Mouse (Mus musculus) forebrain, embryonic 14.5 days (tissue): ENCODE data around the gene Syngr1. TPM values are rescaled to one million over a fixed set of nuclear protein-coding genes. Genes with fewer than 3 reads are reported as not detected.

Source experiments
- ATAC-seq: fragments of 200-750 bp; cut with Nextera tagmentation; 2 replicates; pipeline ENCODE4 v1.8.0; 2017; ENCODE audit warnings: mild to moderate bottlenecking, moderate library complexity
- DNase-seq: peaks from one replicate; pipeline ENCODE4 v3.0.0-alpha.2; 2015; ENCODE audit warnings: low spot score
- H3K27ac ChIP-seq: fragments of 300-500 bp; sonication (generic); 2 replicates; pipeline ENCODE4 v1.5.1; 2014; ENCODE audit warnings: low read depth, mild to moderate bottlenecking, control low read depth, low read length, moderate library complexity
- H3K27me3 ChIP-seq: fragments of 300-500 bp; sonication (generic); replicated peaks from 2 replicates; pipeline ENCODE4 v1.6.1; 2014; ENCODE audit warnings: low read length, control low read depth, mixed read lengths; ENCODE audit not compliant: control insufficient read depth, insufficient read depth
- H3K36me3 ChIP-seq: fragments of 300-500 bp; sonication (generic); 2 replicates; pipeline ENCODE4 v1.6.1; 2014; ENCODE audit warnings: low read length, control low read depth; ENCODE audit not compliant: control insufficient read depth, insufficient read depth
- H3K4me1 ChIP-seq: fragments of 300-500 bp; sonication (generic); 2 replicates; pipeline ENCODE4 v1.6.1; 2014; ENCODE audit warnings: antibody characterized with exemption, low read length, control low read depth; ENCODE audit not compliant: control insufficient read depth, insufficient read depth
- H3K4me2 ChIP-seq: fragments of 300-500 bp; sonication (generic); 2 replicates; pipeline ENCODE4 v1.6.1; 2014; ENCODE audit warnings: mild to moderate bottlenecking, control low read depth, low read length
- H3K4me3 ChIP-seq: fragments of 300-500 bp; sonication (generic); 2 replicates; pipeline ENCODE4 v1.5.1; 2014; ENCODE audit warnings: low read depth, low read length, control low read depth
- H3K9ac ChIP-seq: fragments of 300-500 bp; sonication (generic); 2 replicates; pipeline ENCODE4 v1.6.1; 2014; ENCODE audit warnings: mild to moderate bottlenecking, low read length, control low read depth, moderate library complexity
- H3K9me3 ChIP-seq: fragments of 300-500 bp; sonication (generic); replicated peaks from 2 replicates; pipeline ENCODE4 v1.6.1; 2016; ENCODE audit warnings: low read length, control low read depth, mixed read lengths; ENCODE audit not compliant: control insufficient read depth
- WGBS: fragments of 180-500 bp; shearing (Covaris S2); extraction: QIAGEN DNeasy Blood & Tissue Kit; methylation state at CpG from one replicate; pipeline ENCODE4 v1.1.7; 2014; 5-methylcytosine and 5-hydroxymethylcytosine counted together
- polyA plus RNA-seq: library from polyadenylated mRNA; unstranded; fragments of >200 nt; fragmentation: Nextera tagmentation; extraction: Ambion mirVana; gene quantifications from 2 replicates; pipeline ENCODE4 v1.2.1, GENCODE M21; 2014

Syngr1 gene
- polyA plus RNA-seq, 1 experiment from 2014 or later: 28.8 TPM

GRCm38 (mm10) chr15:80082661-80083275 is 8.4 kb upstream of the Syngr1 start:
- Histone ChIP-seq H3K27me3 (no peaks in the 10 kb centered on the region), H3K4me1 (peaks cover 12% of the 10 kb centered on the region), H3K4me3 (peak overlapping the region; percentile 64), H3K9me3 (no peaks in the 10 kb centered on the region), H3K9ac (peak overlapping the region; percentile 94), H3K4me2 (peak overlapping the region; percentile 80), H3K36me3 (peaks cover 44% of the 10 kb centered on the region), H3K27ac (peak overlapping the region; percentile 85)
- DNase-seq (no peak), ATAC-seq (no peak)
- under 1% methylated on average over 21 of the region's 21 CpGs for WGBS

- Histone ChIP-seq H3K4me2 (peak overlapping the region; percentile 80), H3K27me3 (no peaks in the 10 kb centered on the region), H3K4me3 (peak overlapping the region; percentile 64), H3K9me3 (no peaks in the 10 kb centered on the region), H3K27ac (peak overlapping the region; percentile 97), H3K36me3 (peaks cover 39% of the 10 kb centered on the region), H3K9ac (peak overlapping the region; percentile 94), H3K4me1 (peaks cover 12% of the 10 kb centered on the region)
- WGBS: under 1% methylated on average over 30 of the region's 30 CpGs
- peak; percentile 100 for DNase-seq
- ATAC-seq: peak; percentile 96
Measured at GRCm38 (mm10) chr15:80083276-80083731, 7.8 kb upstream of the Syngr1 start.

- H3K27ac ChIP-seq: peak overlapping the region; percentile 97
- peak overlapping the region; percentile 80 for H3K4me2 ChIP-seq
- H3K27me3 ChIP-seq: no peaks in the 10 kb centered on the region
- H3K36me3 ChIP-seq: peaks cover 34% of the 10 kb centered on the region
- H3K9ac ChIP-seq: peak overlapping the region; percentile 73
- H3K4me1 ChIP-seq: peaks cover 12% of the 10 kb centered on the region
- ATAC-seq (peak; percentile 56), DNase-seq (no peak)
- WGBS: 3% methylated on average over 12 of the region's 12 CpGs
- peak overlapping the region; percentile 64 for H3K4me3 ChIP-seq
- no peaks in the 10 kb centered on the region for H3K9me3 ChIP-seq
Measured at GRCm38 (mm10) chr15:80083740-80084139, 7.4 kb upstream of the Syngr1 start.

- ATAC-seq: no peak
- 0 out of 2 replicates have a peak, but pooled peaks cover 9% of the 10 kb centered on the region for H3K27me3 ChIP-seq
- H3K9ac ChIP-seq: no peak overlapping the region
- 91% methylated on average over 9 of the region's 9 CpGs for WGBS
- no peaks in the 10 kb centered on the region for H3K36me3 ChIP-seq
- H3K27ac ChIP-seq: no peak overlapping the region
- H3K4me1 ChIP-seq: no peaks in the 10 kb centered on the region; the same call in 1 of the 2 replicates
- no peak overlapping the region for H3K4me3 ChIP-seq
- H3K9me3 ChIP-seq: no peaks in the 10 kb centered on the region
- no peak for DNase-seq
- H3K4me2 ChIP-seq: no peak overlapping the region
Measured at GRCm38 (mm10) chr15:80087406-80088012, 3.6 kb upstream of the Syngr1 start.

GRCm38 (mm10) chr15:80088637-80089036 is 2.5 kb upstream of the Syngr1 start:
- Histone ChIP-seq H3K4me1 (no peaks in the 10 kb centered on the region; the same call in 1 of the 2 replicates), H3K36me3 (no peaks in the 10 kb centered on the region), H3K27me3 (0 out of 2 replicates have a peak, but pooled peaks cover 9% of the 10 kb centered on the region), H3K4me3 (no peak overlapping the region), H3K4me2 (no peak overlapping the region), H3K9me3 (no peaks in the 10 kb centered on the region), H3K27ac (no peak overlapping the region), H3K9ac (no peak overlapping the region)
- ATAC-seq (peak; percentile 38), DNase-seq (peak; percentile 97)
- WGBS: 30% methylated on average over 4 of the region's 4 CpGs

GRCm38 (mm10) chr15:80090155-80090554 is 979 bp upstream of the Syngr1 start:
- 0 out of 2 replicates have a peak, but pooled peaks cover 9% of the 10 kb centered on the region for H3K27me3 ChIP-seq
- no peaks in the 10 kb centered on the region for H3K36me3 ChIP-seq
- no peaks in the 10 kb centered on the region for H3K9me3 ChIP-seq
- no peak for DNase-seq
- H3K4me1 ChIP-seq: no peaks in the 10 kb centered on the region; the same call in 1 of the 2 replicates
- WGBS: 74% methylated on average over 11 of the region's 11 CpGs
- H3K4me3 ChIP-seq: no peak overlapping the region
- ATAC-seq: no peak
- H3K4me2 ChIP-seq: no peak overlapping the region
- H3K27ac ChIP-seq: no peak overlapping the region
- no peak overlapping the region; the same call in 1 of the 2 replicates for H3K9ac ChIP-seq

- no peaks in the 10 kb centered on the region for H3K36me3 ChIP-seq
- peak; percentile 56 for DNase-seq
- 0% methylated on average over 17 of the region's 17 CpGs for WGBS
- H3K27me3 ChIP-seq: 0 out of 2 replicates have a peak, but pooled peaks cover 9% of the 10 kb centered on the region
- H3K27ac ChIP-seq: no peak overlapping the region
- H3K9me3 ChIP-seq: no peaks in the 10 kb centered on the region
- peak; percentile 32 for ATAC-seq
- H3K4me2 ChIP-seq: peak overlapping the region; percentile 88
- peak overlapping the region; percentile 89 for H3K9ac ChIP-seq
- H3K4me3 ChIP-seq: peak overlapping the region; percentile 79
- H3K4me1 ChIP-seq: no peaks in the 10 kb centered on the region; the same call in 1 of the 2 replicates
Measured at GRCm38 (mm10) chr15:80090741-80091120, 403 bp upstream of the Syngr1 start.

GRCm38 (mm10) chr15:80092041-80092441 is 907 bp downstream of the Syngr1 start:
- no peak overlapping the region for H3K27ac ChIP-seq
- 0 out of 2 replicates have a peak, but pooled peaks cover 9% of the 10 kb centered on the region for H3K27me3 ChIP-seq
- no peaks in the 10 kb centered on the region for H3K36me3 ChIP-seq
- H3K9me3 ChIP-seq: no peaks in the 10 kb centered on the region
- H3K4me1 ChIP-seq: peaks cover 1% of the 10 kb centered on the region
- no peak for DNase-seq
- H3K9ac ChIP-seq: peak overlapping the region; percentile 89
- peak overlapping the region; percentile 79 for H3K4me3 ChIP-seq
- ATAC-seq: no peak; the same call in 1 of the 2 replicates
- whole genome bisulfite sequencing: 16% methylated on average over 7 of the region's 7 CpGs
- peak overlapping the region; percentile 88 for H3K4me2 ChIP-seq

GRCm38 (mm10) chr15:80092599-80092998 is 1.5 kb downstream of the Syngr1 start:
- 14% methylated on average over 8 of the region's 8 CpGs for WGBS
- no peaks in the 10 kb centered on the region for H3K9me3 ChIP-seq
- H3K4me2 ChIP-seq: peak overlapping the region; percentile 88
- no peak for DNase-seq
- H3K27me3 ChIP-seq: 0 out of 2 replicates have a peak, but pooled peaks cover 9% of the 10 kb centered on the region
- ATAC-seq: no peak
- peak overlapping the region; percentile 89; the same call in 1 of the 2 replicates for H3K9ac ChIP-seq
- peaks cover 6% of the 10 kb centered on the region for H3K4me1 ChIP-seq
- peak overlapping the region; percentile 79 for H3K4me3 ChIP-seq
- H3K36me3 ChIP-seq: no peaks in the 10 kb centered on the region
- H3K27ac ChIP-seq: no peak overlapping the region
